In genomic region chr10:8873631-8874370, GRCm38 (mm10) we compare ENCODE assay signal across 10 mouse cellular contexts. TPM values are rescaled to one million over a fixed set of nuclear protein-coding genes. Genes with fewer than 3 reads are reported as not detected.
DNase-seq lines count a peak whose midpoint lies in the region; ATAC-seq and TF ChIP-seq lines count a peak whose summit lies in the region.
"Had no signal": no experiment of that assay in that cellular context is flagged by ENCODE, and none has a peak within 500 bp of the region (broad histone marks: within the 10 kb centered on the region; RNA-seq: fewer than 3 reads in every experiment).

No protein-coding gene starts in this region.

- TF ChIP-seq EP300 in stomach, postnatal 0 days (optimal IDR thresholded peaks at IDR 0.05) = no peak

- no peak overlapping the region for H3K4me3 ChIP-seq in heart, embryonic 10.5 days
- no peak overlapping the region for H3K4me3 ChIP-seq in spleen, adult 2 months (ENCODE audit: extremely low read depth, insufficient read depth, insufficient read length)
- H3K4me3 ChIP-seq in layer of hippocampus, adult 2 months = no peak overlapping the region
- no peak overlapping the region for H3K4me3 ChIP-seq in stomach, postnatal 0 days (ENCODE audit: low read depth, low read length)
- H3K4me3 ChIP-seq: midbrain, embryonic 10.5 days had no signal

- no peak overlapping the region for H3K4me2 ChIP-seq in stomach, postnatal 0 days (replicated peaks; ENCODE audit: low read depth)

- H3K4me1 ChIP-seq in heart, embryonic 10.5 days = peaks cover 14% of the 10 kb centered on the region
- peaks cover under 1% of the 10 kb centered on the region; the same call in 1 of the 2 replicates for H3K4me1 ChIP-seq in spleen, adult 2 months (ENCODE audit: control insufficient read depth, insufficient read depth, insufficient read length)
- no peaks in the 10 kb centered on the region for H3K4me1 ChIP-seq in stomach, postnatal 0 days (replicated peaks; ENCODE audit: control insufficient read depth, insufficient read depth)

- TF ChIP-seq CTCF in spleen, adult 2 months (IDR thresholded peaks at IDR 0.05; ENCODE audit: extremely low read depth, insufficient read depth, insufficient read length, insufficient replicate concordance) = no peak
- TF ChIP-seq CTCF in layer of hippocampus, adult 2 months (conservative IDR thresholded peaks at IDR 0.05) = no peak
- TF ChIP-seq CTCF in stomach, postnatal 0 days (IDR thresholded peaks at IDR 0.05; ENCODE audit: low read depth) = no peak

- WGBS in heart, embryonic 10.5 days = 72% methylated on average over 7 of the region's 7 CpGs
- WGBS in spleen, adult 2 months = 56% methylated on average over 7 of the region's 7 CpGs
- 44% methylated on average over 7 of the region's 7 CpGs for WGBS in stomach, postnatal 0 days

- TF ChIP-seq POLR2A in spleen, adult 2 months (IDR thresholded peaks at IDR 0.05; ENCODE audit: low read depth, low read length) = no peak

- H3K9me3 ChIP-seq in heart, embryonic 10.5 days = no peaks in the 10 kb centered on the region
- no peaks in the 10 kb centered on the region for H3K9me3 ChIP-seq in stomach, postnatal 0 days (ENCODE audit: control insufficient read depth, low read length)
- H3K9me3 ChIP-seq: midbrain, embryonic 10.5 days had no signal

- no peaks in the 10 kb centered on the region for H3K27me3 ChIP-seq in heart, embryonic 10.5 days (ENCODE audit: insufficient read depth, poor library complexity, severe bottlenecking)
- H3K27me3 ChIP-seq in spleen, adult 2 months (ENCODE audit: control insufficient read depth, insufficient read depth, low read length) = no peaks in the 10 kb centered on the region
- no peaks in the 10 kb centered on the region for H3K27me3 ChIP-seq in stomach, postnatal 0 days (ENCODE audit: control insufficient read depth, insufficient read depth, low read length)

- peak; percentile 48 for DNase-seq in heart, adult 8-10 months (ENCODE audit: low spot score)
- DNase-seq in heart, embryonic 10.5 days (ENCODE audit: low spot score) = no peak
- no peak for DNase-seq in spleen, adult 2 months (ENCODE audit: low read depth in 1 of 2, low spot score in 2 of 2)
- no peak for DNase-seq in spleen, postnatal 10 days (ENCODE audit: low spot score in 2 of 2)
- peak in 1 of 2 experiments; percentile 72 for DNase-seq in layer of hippocampus, adult 2 months (ENCODE audit: low spot score in 2 of 2)
- no peak for DNase-seq in stomach, postnatal 0 days (ENCODE audit: low spot score)
- DNase-seq in thymus, postnatal 0 days (ENCODE audit: low spot score) = no peak
- no peak for DNase-seq in c-Kit-positive CD71-positive TER-119-positive erythroid progenitor cells, embryonic 14.5 days (ENCODE audit: low spot score)
- DNase-seq: thymus, postnatal 4 days had no signal

- H3K36me3 ChIP-seq in heart, embryonic 10.5 days = 0 out of 2 replicates have a peak, but pooled peaks cover 3% of the 10 kb centered on the region
- no peaks in the 10 kb centered on the region for H3K36me3 ChIP-seq in spleen, adult 2 months (ENCODE audit: control insufficient read depth, insufficient read depth, low read length)
- H3K36me3 ChIP-seq in stomach, postnatal 0 days (ENCODE audit: control insufficient read depth, insufficient read depth, low read length) = no peaks in the 10 kb centered on the region

- H3K9ac ChIP-seq in stomach, postnatal 0 days (ENCODE audit: low read length) = no peak overlapping the region

- no peak; the same call in 1 of the 2 replicates for ATAC-seq in stomach, postnatal 0 days (ENCODE audit: low FRiP score, low TSS enrichment)

- H3K27ac ChIP-seq in heart, embryonic 10.5 days = no peak overlapping the region
- peak overlapping the region; percentile 13; the same call in 1 of the 2 replicates for H3K27ac ChIP-seq in spleen, adult 2 months (ENCODE audit: insufficient read depth, low read length)
- peak overlapping the region; percentile 80 for H3K27ac ChIP-seq in layer of hippocampus, adult 2 months
- 0 out of 2 replicates have a peak overlapping the region, but pooled peaks have one; percentile 13 for H3K27ac ChIP-seq in stomach, postnatal 0 days (replicated peaks)
- H3K27ac ChIP-seq: midbrain, embryonic 10.5 days had no signal

RNA-seq across cellular contexts. Expression of gene Sash1, which starts 12.1 kb away (rescaled TPM):
- total RNA-seq in heart, adult 8-10 months (2022) = 10 to 100 TPM; 22.3 to 26.1 (median 24.0) TPM
- polyA plus RNA-seq in heart, embryonic 10.5 days (2016; fragmentation: Nextera tagmentation; extraction: Ambion mirVana) = 2.5 and 2.7 TPM in 2 replicates
- 9.8 and 12.5 TPM in 2 replicates for polyA plus RNA-seq in spleen, adult 2 months (2012; rRNA removed)
- 10 to 100 TPM; 75.7 to 86.0 TPM for total RNA-seq in layer of hippocampus, adult 2 months (2021)
- 2.8 and 3.8 TPM in 2 replicates for polyA plus RNA-seq in stomach, postnatal 0 days (2015; fragmentation: Nextera tagmentation; extraction: Ambion mirVana)
- polyA plus RNA-seq in thymus, postnatal 0 days (2015; fragmentation: Nextera tagmentation; extraction: Ambion mirVana) = 1.2 and 1.5 TPM in 2 replicates
